Mouse (Mus musculus) MEL (cell line): ENCODE data around the gene Slc45a2. TPM values are rescaled to one million over a fixed set of nuclear protein-coding genes. Genes with fewer than 3 reads are reported as not detected.

Experiments
- DNase-seq: peaks from one replicate; pipeline ENCODE4 v3.0.0; 2011; ENCODE audit warnings: low read depth, low spot score
- H3K27ac ChIP-seq: 2 replicates; pipeline ENCODE4 v1.5.1; 2012; ENCODE audit warnings: low read depth, mild to moderate bottlenecking, control low read depth, low read length, moderate library complexity; ENCODE audit not compliant: control insufficient read depth
- H3K27me3 ChIP-seq, 2 experiments: fragments of 150-350 bp in 1 of 2; sonication (generic) in 1 of 2; 2 replicates each; pipeline ENCODE4 v1.6.1; 2012; ENCODE audit warnings: low read length in 2 of 2, mild to moderate bottlenecking in 2 of 2, improper control_type of control experiment in 1 of 2, moderate library complexity in 1 of 2; ENCODE audit not compliant: insufficient read depth in 2 of 2, control insufficient read depth in 1 of 2
- H3K36me3 ChIP-seq, 2 experiments: 2 replicates each; pipeline ENCODE4 v1.6.1; 2012 to 2014; ENCODE audit warnings: low read length in 2 of 2, improper control_type of control experiment in 1 of 2, inconsistent platforms in 1 of 2, mild to moderate bottlenecking in 1 of 2; ENCODE audit not compliant: insufficient read depth in 2 of 2, control insufficient read depth in 1 of 2
- H3K4me1 ChIP-seq, 2 experiments: fragments of 150-350 bp in 1 of 2; sonication (generic) in 1 of 2; 2 replicates each; pipeline ENCODE4 v1.6.1; 2012; ENCODE audit warnings: low read length in 2 of 2, improper control_type of control experiment in 1 of 2, mild to moderate bottlenecking in 1 of 2; ENCODE audit not compliant: insufficient read depth in 2 of 2, control insufficient read depth in 1 of 2
- H3K4me3 ChIP-seq, 2 experiments: fragments of 150-350 bp in 1 of 2; sonication (generic) in 1 of 2; 2 replicates each; pipeline ENCODE4 v1.5.1; 2012; ENCODE audit warnings: low read depth in 2 of 2, low read length in 2 of 2, mild to moderate bottlenecking in 2 of 2, moderate library complexity in 2 of 2, control low read depth in 1 of 2, improper control_type of control experiment in 1 of 2; ENCODE audit not compliant: control insufficient read depth in 1 of 2, insufficient read depth in 1 of 2
- H3K79me2 ChIP-seq: 2 replicates; pipeline ENCODE4 v1.6.1; 2012; ENCODE audit warnings: mild to moderate bottlenecking, low read length, moderate library complexity; ENCODE audit not compliant: control insufficient read depth, poor library complexity, insufficient read depth
- H3K9ac ChIP-seq: 2 replicates; pipeline ENCODE4 v1.6.1; 2012; ENCODE audit warnings: low read depth, mild to moderate bottlenecking, control low read depth, low read length, moderate library complexity; ENCODE audit not compliant: control insufficient read depth, poor library complexity, severe bottlenecking
- H3K9me3 ChIP-seq: fragments of 150-350 bp; sonication (generic); replicated peaks from 2 replicates; pipeline ENCODE4 v1.6.1; 2012; ENCODE audit warnings: mild to moderate bottlenecking, low read length, improper control_type of control experiment, moderate library complexity; ENCODE audit not compliant: insufficient read depth
- CHD1 ChIP-seq: IDR thresholded peaks from 2 replicates; pipeline ENCODE4 v1.6.1; 2012; ENCODE audit warnings: low read depth, mild to moderate bottlenecking, inconsistent platforms, low read length, improper control_type of control experiment
- E2F4 ChIP-seq: IDR thresholded peaks from 2 replicates; pipeline ENCODE4 v1.6.1; 2011; ENCODE audit warnings: low read depth, low read length, improper control_type of control experiment, borderline replicate concordance
- GABPA ChIP-seq: IDR thresholded peaks from 2 replicates; pipeline ENCODE4 v1.6.1; 2012; ENCODE audit warnings: low read depth, mild to moderate bottlenecking, inconsistent platforms, low read length, improper control_type of control experiment, moderate library complexity
- HCFC1 ChIP-seq: IDR thresholded peaks from 2 replicates; pipeline ENCODE4 v1.6.1; 2012; ENCODE audit warnings: low read depth, mild to moderate bottlenecking, inconsistent platforms, low read length, improper control_type of control experiment, moderate library complexity
- KAT2A ChIP-seq: conservative IDR thresholded peaks from 2 replicates; pipeline ENCODE4 v1.6.1; 2012; ENCODE audit warnings: low read depth, low read length, improper control_type of control experiment, inconsistent platforms
- MAX ChIP-seq: IDR thresholded peaks from 2 replicates; pipeline ENCODE4 v1.6.1; 2011; ENCODE audit warnings: low read length, improper control_type of control experiment
- MYC ChIP-seq: IDR thresholded peaks from 2 replicates; pipeline ENCODE4 v1.6.1; 2011; ENCODE audit warnings: low read depth, mild to moderate bottlenecking, low read length, improper control_type of control experiment, moderate library complexity
- NELFE ChIP-seq: IDR thresholded peaks from 2 replicates; pipeline ENCODE4 v1.6.1; 2011; ENCODE audit warnings: low read depth, low read length, improper control_type of control experiment
- POLR2A ChIP-seq, 2 experiments: IDR thresholded peaks; 2 replicates each; pipeline ENCODE4 v1.6.1; 2011 to 2012; ENCODE audit warnings: low read length in 2 of 2, mild to moderate bottlenecking in 2 of 2, control low read depth in 1 of 2, improper control_type of control experiment in 1 of 2, low read depth in 1 of 2, moderate library complexity in 1 of 2; ENCODE audit not compliant: control insufficient read depth in 1 of 2, insufficient read depth in 1 of 2, poor library complexity in 1 of 2
- RAD21 ChIP-seq: IDR thresholded peaks from 2 replicates; pipeline ENCODE4 v1.6.1; 2011; ENCODE audit warnings: mild to moderate bottlenecking, low read depth, low read length, improper control_type of control experiment
- TAL1 ChIP-seq: IDR thresholded peaks from 2 replicates; pipeline ENCODE4 v1.6.1; 2012; ENCODE audit warnings: mild to moderate bottlenecking, inconsistent platforms, low read length, moderate library complexity, mixed read lengths
- TBP ChIP-seq: IDR thresholded peaks from 2 replicates; pipeline ENCODE4 v1.8.0; 2011; ENCODE audit warnings: low read depth, low read length, improper control_type of control experiment
- TCF12 ChIP-seq: IDR thresholded peaks from 2 replicates; pipeline ENCODE4 v1.6.1; 2014; ENCODE audit warnings: low read depth, mild to moderate bottlenecking, inconsistent platforms, low read length, improper control_type of control experiment, moderate library complexity
- UBTF ChIP-seq: IDR thresholded peaks from 2 replicates; pipeline ENCODE4 v1.6.1; 2012; ENCODE audit warnings: low read depth, mild to moderate bottlenecking, inconsistent platforms, low read length, improper control_type of control experiment, moderate library complexity, borderline replicate concordance; ENCODE audit not compliant: insufficient read depth
- USF2 ChIP-seq, 2 experiments: IDR thresholded peaks; 2 replicates each; pipeline ENCODE4 v1.6.1; 2011 to 2012; ENCODE audit warnings: improper control_type of control experiment in 2 of 2, low read length in 2 of 2, borderline replicate concordance in 1 of 2, inconsistent platforms in 1 of 2, low read depth in 1 of 2, mild to moderate bottlenecking in 1 of 2; ENCODE audit not compliant: insufficient read depth in 1 of 2
- ZC3H11A ChIP-seq: IDR thresholded peaks from 2 replicates; pipeline ENCODE4 v1.6.1; 2012; ENCODE audit warnings: low read depth, mild to moderate bottlenecking, inconsistent platforms, low read length, improper control_type of control experiment
- ZKSCAN1 ChIP-seq: IDR thresholded peaks from 2 replicates; pipeline ENCODE4 v1.6.1; 2012; ENCODE audit warnings: low read depth, mild to moderate bottlenecking, inconsistent platforms, low read length, improper control_type of control experiment, moderate library complexity
- polyA plus RNA-seq, 2 experiments: library from polyadenylated mRNA; stranded (reverse) in 1 of 2; unstranded in 1 of 2; fragments of >175 nt in 1 of 2; fragments of >200 nt in 1 of 2; gene quantifications; 2 replicates each; pipeline versions ENCODE4 v1.2.1 to v1.2.4; 2012; ENCODE audit warnings: low replicate concordance in 2 of 2, low read depth in 1 of 2; ENCODE audit not compliant: insufficient read length in 2 of 2, insufficient read depth in 1 of 2, missing spikeins in 1 of 2
- total RNA-seq: library from RNA; depleted of rRNA; stranded (reverse); fragments of 300-350 nt; gene quantifications from 2 replicates; pipeline ENCODE4 v1.2.3, GENCODE M21; 2012

Slc45a2 gene
- total and polyA plus RNA-seq, 3 experiments: not detected

GRCm38 (mm10) chr15:11035947-11036474, 35.5 kb downstream of the Slc45a2 start:
- Histone ChIP-seq H3K4me3 (no peak overlapping the region), H3K4me1 (no peaks in the 10 kb centered on the region), H3K9me3 (no peaks in the 10 kb centered on the region), H3K27me3 (no peaks in the 10 kb centered on the region), H3K9ac (no peak overlapping the region), H3K27ac (no peak overlapping the region), H3K36me3 (no peaks in the 10 kb centered on the region), H3K79me2 (no peaks in the 10 kb centered on the region)
- DNase-seq: no peak
- TF ChIP-seq TCF12 (no peak), UBTF (no peak), MYC (no peak), E2F4 (no peak), CHD1 (no peak), POLR2A (IDR thresholded peaks at IDR 0.05; ENCODE audit: control insufficient read depth in 1 of 2, insufficient read depth in 1 of 2, low read depth in 1 of 2, low read length in 2 of 2, poor library complexity in 1 of 2) (no peak), TAL1 (no peak), HCFC1 (no peak), TBP (no peak), KAT2A (no peak), GABPA (no peak), ZKSCAN1 (no peak), USF2 (IDR thresholded peaks at IDR 0.05; ENCODE audit: borderline replicate concordance in 1 of 2, insufficient read depth in 1 of 2, low read depth in 1 of 2, low read length in 2 of 2) (no peak), NELFE (no peak), MAX (no peak), ZC3H11A (no peak), RAD21 (no peak)

- H3K79me2 ChIP-seq: no peaks in the 10 kb centered on the region
- H3K9ac ChIP-seq: no peak overlapping the region
- H3K27me3 ChIP-seq: no peaks in the 10 kb centered on the region
- TF ChIP-seq TAL1: no peak
- TF ChIP-seq, all 39 proteins: peak for 0
- Histone ChIP-seq H3K4me1 (no peaks in the 10 kb centered on the region), H3K9me3 (no peaks in the 10 kb centered on the region), H3K27ac (no peak overlapping the region), H3K4me3 (no peak overlapping the region), H3K36me3 (no peaks in the 10 kb centered on the region)
- DNase-seq: no peak
These were observed 36.2 kb downstream of the Slc45a2 start for GRCm38 (mm10) chr15:11036535-11037375.
